Mouse (Mus musculus) testis, adult 2 months (tissue): ENCODE measurements around the gene Trim62. TPM values are rescaled to one million over a fixed set of nuclear protein-coding genes. Genes with fewer than 3 reads are reported as not detected.
A peak's percentile ranks its signal among the peaks of the same experiment; 100 is the strongest.
"Not testable (repeated sequence)": the region's sequence is repeated elsewhere in the genome, so short reads cannot be mapped to it uniquely, and the experiment has no call there.

Experiments
- H3K27ac ChIP-seq: fragments of 200-500 bp; 2 replicates; pipeline ENCODE4 v1.5.1; 2012; ENCODE audit warnings: low read depth, low read length; ENCODE audit not compliant: control insufficient read depth, insufficient read depth
- H3K27me3 ChIP-seq: fragments of 200-500 bp; 2 replicates; pipeline ENCODE4 v1.6.1; 2012; ENCODE audit warnings: mild to moderate bottlenecking, low read length, moderate library complexity; ENCODE audit not compliant: control insufficient read depth, insufficient read depth
- H3K36me3 ChIP-seq: fragments of 200-500 bp; 2 replicates; pipeline ENCODE4 v1.6.1; 2012; ENCODE audit warnings: mild to moderate bottlenecking, low read length; ENCODE audit not compliant: control insufficient read depth, insufficient read depth
- H3K4me1 ChIP-seq: fragments of 200-500 bp; 2 replicates; pipeline ENCODE4 v1.6.1; 2012; ENCODE audit warnings: low read length; ENCODE audit not compliant: control insufficient read depth, insufficient read depth
- H3K4me3 ChIP-seq: fragments of 200-500 bp; 2 replicates; pipeline ENCODE4 v1.5.1; 2012; ENCODE audit warnings: low read depth, mild to moderate bottlenecking, low read length, moderate library complexity, mixed read lengths; ENCODE audit not compliant: control insufficient read depth
- CTCF ChIP-seq: fragments of 200-500 bp; IDR thresholded peaks from 2 replicates; pipeline ENCODE4 v1.5.1; 2012; ENCODE audit warnings: low read depth, mild to moderate bottlenecking, inconsistent platforms, low read length, moderate library complexity; ENCODE audit not compliant: control insufficient read depth, insufficient read depth, insufficient replicate concordance
- POLR2A ChIP-seq: fragments of 200-500 bp; IDR thresholded peaks from 2 replicates; pipeline ENCODE4 v1.6.1; 2012; ENCODE audit warnings: low read depth, mild to moderate bottlenecking, inconsistent platforms, low read length, moderate library complexity; ENCODE audit not compliant: control insufficient read depth
- polyA plus RNA-seq: library from polyadenylated mRNA; depleted of rRNA; stranded (reverse); fragments of >200 nt; gene quantifications from 2 replicates; pipeline ENCODE4 v1.2.3, GENCODE M21; 2012

The Trim62 gene
- polyA plus RNA-seq, 1 experiment = 5.8 TPM

- Histone ChIP-seq H3K4me3 (no peak overlapping the region), H3K36me3 (no peaks in the 10 kb centered on the region), H3K27me3 (no peaks in the 10 kb centered on the region), H3K4me1 (no peaks in the 10 kb centered on the region), H3K27ac (no peak overlapping the region)
- no peak for TF ChIP-seq POLR2A
- TF ChIP-seq CTCF = no peak
These were observed 33.7 kb upstream of the Trim62 start for GRCm38 (mm10) chr4:128849686-128850085.

DNA sequence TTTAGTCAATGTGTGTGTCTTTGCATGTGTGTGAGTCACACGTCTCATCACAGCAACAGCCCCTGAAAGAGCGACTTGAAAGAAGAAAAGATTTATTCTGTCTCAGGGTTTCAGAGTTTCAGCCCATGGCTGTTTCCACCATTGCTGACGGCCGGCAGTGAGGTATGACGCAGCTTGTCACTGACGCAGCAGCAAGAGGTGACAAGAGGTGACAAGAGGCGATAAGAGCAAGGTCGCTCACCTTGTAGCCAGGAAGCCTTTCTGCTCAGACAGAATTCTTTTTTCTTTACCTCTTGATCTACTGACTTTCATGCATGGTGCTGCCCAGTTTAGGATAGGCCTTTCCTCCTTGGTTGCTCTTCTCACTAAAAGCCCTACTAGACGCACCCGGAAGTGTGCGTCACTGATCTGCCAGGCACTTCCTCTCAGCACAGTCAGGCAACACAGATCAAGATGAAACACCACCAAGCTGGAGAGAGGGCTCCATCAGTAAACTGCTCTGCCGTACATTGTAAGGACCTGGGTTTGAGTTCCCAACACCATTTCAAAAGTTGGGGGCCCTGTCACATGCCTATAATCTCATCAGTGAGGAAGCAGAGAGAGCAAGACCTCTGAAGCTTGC lies 31.0 kb upstream of the Trim62 start:
- H3K27me3 ChIP-seq = no peaks in the 10 kb centered on the region
- TF ChIP-seq CTCF (no peak), POLR2A (no peak)
- no peak overlapping the region for H3K27ac ChIP-seq
- H3K4me1 ChIP-seq = no peaks in the 10 kb centered on the region
- H3K36me3 ChIP-seq = no peaks in the 10 kb centered on the region
- H3K4me3 ChIP-seq = no peak overlapping the region

DNA sequence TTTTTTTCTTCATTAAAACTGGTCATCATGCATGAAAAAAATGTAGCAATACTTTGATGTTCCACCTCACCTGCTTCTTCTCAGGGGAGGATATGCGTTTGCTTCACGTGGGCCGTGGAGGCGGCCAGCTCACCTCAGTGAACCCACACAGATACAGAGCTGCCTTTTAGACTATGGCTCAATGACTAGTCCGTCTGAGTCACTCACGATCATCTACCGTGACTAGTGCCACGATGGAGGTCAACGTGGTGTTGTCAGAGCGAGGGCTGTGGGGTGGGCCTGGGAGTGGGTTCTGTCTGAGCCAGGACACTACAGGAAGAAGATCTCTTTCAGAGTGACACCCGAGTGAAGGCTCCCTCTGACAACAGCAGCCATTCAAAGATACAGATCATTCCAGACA lies 30.3 kb upstream of the Trim62 start:
- Histone ChIP-seq H3K4me1 (no peaks in the 10 kb centered on the region), H3K36me3 (no peaks in the 10 kb centered on the region), H3K27ac (no peak overlapping the region), H3K27me3 (no peaks in the 10 kb centered on the region), H3K4me3 (no peak overlapping the region)
- TF ChIP-seq POLR2A (no peak), CTCF (no peak)

GRCm38 (mm10) chr4:128855613-128856040 lies 27.8 kb upstream of the Trim62 start:
- H3K27ac ChIP-seq = no peak overlapping the region
- no peaks in the 10 kb centered on the region for H3K27me3 ChIP-seq
- H3K36me3 ChIP-seq = no peaks in the 10 kb centered on the region
- no peak overlapping the region for H3K4me3 ChIP-seq
- no peak for TF ChIP-seq CTCF
- no peak for TF ChIP-seq POLR2A
- no peaks in the 10 kb centered on the region for H3K4me1 ChIP-seq

- TF ChIP-seq POLR2A (no peak), CTCF (no peak)
- Histone ChIP-seq H3K4me3 (no peak overlapping the region), H3K27ac (no peak overlapping the region), H3K36me3 (no peaks in the 10 kb centered on the region), H3K27me3 (no peaks in the 10 kb centered on the region), H3K4me1 (no peaks in the 10 kb centered on the region; the same call in 1 of the 2 replicates)
These were observed 26.2 kb upstream of the Trim62 start for GRCm38 (mm10) chr4:128857212-128857611.

DNA sequence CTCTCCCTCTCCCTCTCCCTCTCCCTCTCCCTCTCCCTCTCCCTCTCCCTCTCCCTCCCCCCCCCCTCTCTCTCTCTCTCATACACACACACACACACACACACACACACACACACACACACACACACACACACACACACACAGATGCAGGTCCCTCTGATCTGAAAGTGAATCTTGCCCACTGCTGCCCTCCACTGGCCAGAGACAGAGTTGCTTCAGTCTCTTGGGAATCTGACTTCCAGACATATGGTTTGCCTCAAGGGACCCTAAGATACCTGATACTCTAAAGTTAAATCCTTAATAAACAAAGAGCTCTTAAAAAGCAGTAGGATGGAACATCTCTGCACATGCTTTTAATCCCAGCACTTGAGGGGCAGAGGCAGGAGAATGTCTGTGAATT lies 25.2 kb upstream of the Trim62 start:
- TF ChIP-seq CTCF = peak; percentile 52; the same call in 1 of the 2 replicates
- not testable (repeated sequence) for H3K4me1 ChIP-seq, H3K36me3 ChIP-seq, H3K4me3 ChIP-seq, H3K27ac ChIP-seq, H3K27me3 ChIP-seq

DNA sequence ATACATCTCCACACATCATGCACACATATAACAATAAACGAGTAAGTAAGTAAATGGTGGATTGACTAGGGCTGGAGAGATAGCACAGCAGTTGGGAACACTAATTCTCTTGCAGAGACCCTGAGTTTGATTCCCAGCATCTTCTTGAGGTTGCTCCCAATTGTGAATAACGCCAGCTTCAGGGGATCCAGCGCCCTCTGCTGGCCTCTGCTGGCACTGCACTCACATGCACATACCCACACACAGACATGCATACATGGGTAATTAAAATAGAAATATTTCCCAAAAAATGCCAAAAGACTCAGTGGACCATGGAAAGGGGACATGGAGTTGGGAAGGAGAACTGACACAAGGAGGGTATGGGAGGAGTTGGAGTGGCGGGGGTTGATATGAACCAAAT lies 24.5 kb upstream of the Trim62 start:
- no peak overlapping the region for H3K4me3 ChIP-seq
- H3K4me1 ChIP-seq = peaks cover 3% of the 10 kb centered on the region; the same call in 1 of the 2 replicates
- no peak overlapping the region for H3K27ac ChIP-seq
- H3K36me3 ChIP-seq = no peaks in the 10 kb centered on the region
- TF ChIP-seq POLR2A = no peak
- peak; percentile 91 for TF ChIP-seq CTCF
- H3K27me3 ChIP-seq = no peaks in the 10 kb centered on the region

GRCm38 (mm10) chr4:128872992-128873391 lies 10.4 kb upstream of the Trim62 start:
- no peak overlapping the region for H3K27ac ChIP-seq
- no peaks in the 10 kb centered on the region for H3K27me3 ChIP-seq

More at GRCm38 (mm10) chr4:128872992-128873391, 10.4 kb upstream of the Trim62 start:
- Histone ChIP-seq H3K4me1 (peaks cover 7% of the 10 kb centered on the region), H3K36me3 (no peaks in the 10 kb centered on the region), H3K4me3 (no peak overlapping the region)
- no peak for TF ChIP-seq CTCF
- no peak for TF ChIP-seq POLR2A
